Mouse (Mus musculus) midbrain, embryonic 11.5 days (tissue): ENCODE measurements at regions not wholly inside any gene's neighbourhood (a gene's known extent, or its start where the extent isn't known, plus 50 kb on each side); places are given as distances from the start of the nearest gene placed in this dataset.

Experiments used
- ATAC-seq: fragments of 200-750 bp; cut with Nextera tagmentation; 2 replicates; pipeline ENCODE4 v1.8.0; 2017; ENCODE audit warnings: moderate TSS enrichment, moderate library complexity; ENCODE audit not compliant: low FRiP score
- DNase-seq: peaks from one replicate; pipeline ENCODE4 v3.0.0; 2015; ENCODE audit warnings: low spot score; ENCODE audit errors: missing footprints
- H3K27ac ChIP-seq: fragments of 300-500 bp; sonication (generic); 2 replicates; pipeline ENCODE4 v1.5.1; 2014; ENCODE audit warnings: low read depth, low read length
- H3K27me3 ChIP-seq: fragments of 300-500 bp; sonication (generic); 2 replicates; pipeline ENCODE4 v1.6.1; 2014; ENCODE audit warnings: mild to moderate bottlenecking, low read length, moderate library complexity, mixed read lengths; ENCODE audit not compliant: control insufficient read depth, insufficient read depth
- H3K36me3 ChIP-seq: fragments of 300-500 bp; sonication (generic); 2 replicates; pipeline ENCODE4 v1.6.1; 2014; ENCODE audit warnings: mild to moderate bottlenecking, low read length, moderate library complexity, mixed read lengths; ENCODE audit not compliant: control insufficient read depth, insufficient read depth
- H3K4me1 ChIP-seq: fragments of 300-500 bp; sonication (generic); 2 replicates; pipeline ENCODE4 v1.6.1; 2014; ENCODE audit warnings: low read length; ENCODE audit not compliant: control insufficient read depth, insufficient read depth
- H3K4me2 ChIP-seq: fragments of 300-500 bp; sonication (generic); 2 replicates; pipeline ENCODE4 v1.6.1; 2014; ENCODE audit warnings: mild to moderate bottlenecking, moderate library complexity
- H3K4me3 ChIP-seq: fragments of 300-500 bp; sonication (generic); 2 replicates; pipeline ENCODE4 v1.5.1; 2014; ENCODE audit warnings: low read depth, low read length
- H3K9ac ChIP-seq: fragments of 300-500 bp; sonication (generic); 2 replicates; pipeline ENCODE4 v1.6.1; 2014; ENCODE audit warnings: low read length
- H3K9me3 ChIP-seq: fragments of 300-500 bp; sonication (generic); 2 replicates; pipeline ENCODE4 v1.6.1; 2016; ENCODE audit warnings: low read length; ENCODE audit not compliant: control insufficient read depth
- WGBS: fragments of 180-500 bp; shearing (Covaris S2); extraction: QIAGEN DNeasy Blood & Tissue Kit; methylation state at CpG from one replicate; pipeline ENCODE4 v1.1.7; 2014; 5-methylcytosine and 5-hydroxymethylcytosine counted together

GRCm38 (mm10) chr17:59760889-59761288, 747.7 kb upstream of the Nudt12 start:
- H3K9ac ChIP-seq, result no peak overlapping the region
- H3K4me3 ChIP-seq, result no peak overlapping the region
- H3K27ac ChIP-seq, result no peak overlapping the region
- ATAC-seq (no peak), DNase-seq (no peak)
- H3K4me2 ChIP-seq, result no peak overlapping the region
- no peaks in the 10 kb centered on the region for H3K9me3 ChIP-seq
- 86% methylated on average over 5 of the region's 5 CpGs for WGBS
- no peaks in the 10 kb centered on the region for H3K36me3 ChIP-seq
- no peaks in the 10 kb centered on the region for H3K27me3 ChIP-seq
- no peaks in the 10 kb centered on the region for H3K4me1 ChIP-seq

- H3K4me3 ChIP-seq, result no peak overlapping the region
- no peaks in the 10 kb centered on the region for H3K9me3 ChIP-seq
- H3K4me2 ChIP-seq, result no peak overlapping the region
- DNase-seq, result no peak
- H3K36me3 ChIP-seq, result no peaks in the 10 kb centered on the region
- H3K4me1 ChIP-seq, result no peaks in the 10 kb centered on the region
- H3K27ac ChIP-seq, result no peak overlapping the region
- 83% methylated on average over 1 of the region's 1 CpGs for WGBS
- no peak for ATAC-seq
- H3K9ac ChIP-seq, result no peak overlapping the region
- no peaks in the 10 kb centered on the region for H3K27me3 ChIP-seq
Observed at GRCm38 (mm10) chr17:59746106-59746505, 732.9 kb upstream of the Nudt12 start.
